Mouse (Mus musculus): ENCODE measurements around the gene Wdr11. TPM values are rescaled to one million over a fixed set of nuclear protein-coding genes. Genes with fewer than 3 reads are reported as not detected.
A peak's percentile ranks its signal among the peaks of the same experiment; 100 is the strongest.

Wdr11 gene
- polyA plus RNA-seq (2014; fragmentation: Nextera tagmentation; extraction: Ambion mirVana), result 34.1 and 49.5 TPM in 2 replicates

DNA sequence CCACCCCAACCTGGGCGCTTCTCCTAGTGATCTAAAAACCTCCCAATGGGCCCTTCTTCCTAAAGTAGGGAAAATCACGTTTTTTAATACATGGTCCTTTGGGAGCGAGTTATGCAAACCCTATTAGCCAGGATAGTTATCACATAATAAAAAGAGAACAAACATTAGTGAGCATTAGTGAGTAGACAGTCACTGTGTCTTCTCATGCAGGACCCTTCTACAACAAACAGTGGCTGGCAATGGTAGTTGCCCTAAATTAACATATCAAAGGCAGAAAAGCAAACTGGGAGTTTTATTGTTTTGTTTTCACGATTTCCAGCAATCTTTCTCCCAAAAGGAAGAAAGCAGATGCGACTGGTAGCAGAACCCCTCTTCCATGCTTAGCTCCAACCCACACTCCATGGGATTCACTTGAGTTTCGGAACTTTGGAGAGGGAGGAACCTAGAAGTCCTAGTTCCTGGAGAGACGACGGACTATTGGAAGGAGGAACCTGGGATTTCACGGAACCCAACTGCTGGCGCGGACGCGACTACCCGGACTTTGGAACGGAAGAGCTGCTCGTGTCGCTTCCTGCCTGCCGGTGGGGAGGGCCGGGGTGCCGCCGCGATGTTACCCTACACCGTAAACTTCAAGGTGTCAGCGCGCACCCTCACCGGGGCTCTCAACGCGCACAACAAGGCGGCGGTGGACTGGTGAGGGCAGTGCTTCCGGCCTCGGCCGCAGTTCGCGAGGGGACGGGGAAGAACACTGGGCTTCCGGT is at the start of gene Wdr11:
Wdr11 (plus strand) TSS at position 493 of the 761 bp plus-strand sequence.
- Histone ChIP-seq H3K9me3 (ENCODE audit: control insufficient read depth, low read length) (no peaks in the 10 kb centered on the region), H3K27me3 (ENCODE audit: control insufficient read depth, insufficient read depth, low read length) (no peaks in the 10 kb centered on the region), H3K27ac (ENCODE audit: low read depth, low read length) (peak within 1 kb of the TSS; percentile 92), H3K36me3 (ENCODE audit: control insufficient read depth, insufficient read depth, low read length) (peaks cover 3% of the 10 kb centered on the region; the same call in 1 of the 2 replicates), H3K9ac (ENCODE audit: low read depth, low read length) (peak within 1 kb of the TSS; percentile 75), H3K4me1 (ENCODE audit: control insufficient read depth, insufficient read depth, low read length) (peaks cover 3% of the 10 kb centered on the region; the same call in 1 of the 2 replicates), H3K4me2 (replicated peaks; ENCODE audit: low read depth, low read length) (peak within 1 kb of the TSS; percentile 59), H3K4me3 (ENCODE audit: low read length) (peak within 1 kb of the TSS; percentile 60)
- ATAC-seq (ENCODE audit: low FRiP score, low TSS enrichment), result peak; percentile 94
- 2% methylated on average over 37 of the region's 37 CpGs for WGBS

DNA sequence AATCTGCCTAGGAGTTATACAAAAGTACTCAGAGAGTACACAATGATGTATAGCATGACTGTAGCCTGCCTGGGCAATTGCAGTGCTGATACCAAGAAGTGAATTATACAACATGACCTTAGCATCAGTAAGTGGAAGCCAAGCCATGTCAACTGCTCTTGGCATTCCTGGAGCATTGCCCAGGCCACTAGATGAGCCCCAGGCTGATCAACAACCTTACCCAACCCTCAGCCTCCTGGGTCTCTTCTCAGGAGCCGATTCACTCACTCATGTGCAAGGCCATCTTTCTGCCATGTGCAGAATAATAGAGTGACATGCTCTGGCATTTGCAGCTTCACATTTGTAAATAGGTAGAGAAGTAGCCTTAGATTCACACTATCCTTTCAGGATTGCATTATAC is 24.1 kb upstream of the Wdr11 start:
- 86% methylated on average over 1 of the region's 1 CpGs for WGBS
- Histone ChIP-seq H3K4me1 (ENCODE audit: control insufficient read depth, insufficient read depth, low read length) (no peaks in the 10 kb centered on the region), H3K9ac (ENCODE audit: low read depth, low read length) (no peak overlapping the region), H3K9me3 (ENCODE audit: control insufficient read depth, low read length) (no peaks in the 10 kb centered on the region), H3K4me3 (ENCODE audit: low read length) (no peak overlapping the region), H3K27ac (ENCODE audit: low read depth, low read length) (no peak overlapping the region), H3K4me2 (replicated peaks; ENCODE audit: low read depth, low read length) (no peak overlapping the region), H3K36me3 (ENCODE audit: control insufficient read depth, insufficient read depth, low read length) (no peaks in the 10 kb centered on the region), H3K27me3 (ENCODE audit: control insufficient read depth, insufficient read depth, low read length) (no peaks in the 10 kb centered on the region)
- ATAC-seq (ENCODE audit: low FRiP score, low TSS enrichment), result no peak

DNA sequence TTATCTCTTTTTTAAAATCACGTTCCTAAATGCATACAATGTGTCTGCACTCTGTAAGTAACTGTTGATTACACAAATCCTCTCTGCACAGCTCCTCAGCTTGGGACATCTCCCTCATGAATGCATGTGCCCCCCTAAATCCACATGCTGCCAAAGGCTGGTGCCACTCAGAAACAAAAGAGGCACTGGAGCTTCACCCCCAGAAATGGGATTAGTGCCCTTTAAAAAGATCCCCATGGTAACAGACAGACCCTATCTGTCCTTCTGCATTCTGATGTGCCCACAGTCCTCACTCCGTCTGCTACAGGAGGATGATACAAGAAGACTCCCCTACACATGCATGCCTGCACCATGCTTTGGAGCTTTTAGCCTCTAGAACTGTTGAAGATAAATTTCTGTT is 23.3 kb upstream of the Wdr11 start:
- no peak for ATAC-seq (ENCODE audit: low FRiP score, low TSS enrichment)
- no peaks in the 10 kb centered on the region for H3K27me3 ChIP-seq (ENCODE audit: control insufficient read depth, insufficient read depth, low read length)
- 77% methylated on average over 2 of the region's 2 CpGs for WGBS
- H3K9me3 ChIP-seq (ENCODE audit: control insufficient read depth, low read length), result no peaks in the 10 kb centered on the region
- no peak overlapping the region for H3K27ac ChIP-seq (ENCODE audit: low read depth, low read length)
- no peaks in the 10 kb centered on the region for H3K36me3 ChIP-seq (ENCODE audit: control insufficient read depth, insufficient read depth, low read length)
- no peak overlapping the region for H3K9ac ChIP-seq (ENCODE audit: low read depth, low read length)
- H3K4me2 ChIP-seq (replicated peaks; ENCODE audit: low read depth, low read length), result no peak overlapping the region
- H3K4me1 ChIP-seq (ENCODE audit: control insufficient read depth, insufficient read depth, low read length), result no peaks in the 10 kb centered on the region
- no peak overlapping the region for H3K4me3 ChIP-seq (ENCODE audit: low read length)

DNA sequence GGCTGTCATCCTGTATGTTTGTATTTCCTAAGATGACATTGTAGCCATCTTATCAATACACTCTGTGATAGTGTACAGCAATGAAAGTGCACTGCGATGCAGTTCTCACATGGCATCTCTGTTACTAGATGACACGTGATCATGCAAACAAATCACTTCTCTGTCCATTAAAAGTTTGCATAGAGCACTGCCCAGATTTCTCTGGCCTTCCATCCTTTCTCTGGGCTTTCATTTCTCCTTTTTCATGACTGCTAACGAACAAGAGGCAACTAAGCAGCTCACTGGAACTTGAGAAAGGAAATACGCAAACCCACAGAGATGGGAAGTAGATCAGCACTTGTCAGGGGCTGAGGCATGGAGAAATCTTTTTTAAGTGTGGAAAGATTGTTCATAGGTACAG is 17.2 kb upstream of the Wdr11 start:
- Histone ChIP-seq H3K9me3 (ENCODE audit: control insufficient read depth, low read length) (no peaks in the 10 kb centered on the region), H3K9ac (ENCODE audit: low read depth, low read length) (no peak overlapping the region), H3K27me3 (ENCODE audit: control insufficient read depth, insufficient read depth, low read length) (no peaks in the 10 kb centered on the region; the same call in 1 of the 2 replicates), H3K4me2 (replicated peaks; ENCODE audit: low read depth, low read length) (no peak overlapping the region), H3K36me3 (ENCODE audit: control insufficient read depth, insufficient read depth, low read length) (no peaks in the 10 kb centered on the region), H3K27ac (ENCODE audit: low read depth, low read length) (no peak overlapping the region), H3K4me1 (ENCODE audit: control insufficient read depth, insufficient read depth, low read length) (no peaks in the 10 kb centered on the region), H3K4me3 (ENCODE audit: low read length) (no peak overlapping the region)
- 70% methylated on average over 4 of the region's 4 CpGs for WGBS
- no peak for ATAC-seq (ENCODE audit: low FRiP score, low TSS enrichment)

DNA sequence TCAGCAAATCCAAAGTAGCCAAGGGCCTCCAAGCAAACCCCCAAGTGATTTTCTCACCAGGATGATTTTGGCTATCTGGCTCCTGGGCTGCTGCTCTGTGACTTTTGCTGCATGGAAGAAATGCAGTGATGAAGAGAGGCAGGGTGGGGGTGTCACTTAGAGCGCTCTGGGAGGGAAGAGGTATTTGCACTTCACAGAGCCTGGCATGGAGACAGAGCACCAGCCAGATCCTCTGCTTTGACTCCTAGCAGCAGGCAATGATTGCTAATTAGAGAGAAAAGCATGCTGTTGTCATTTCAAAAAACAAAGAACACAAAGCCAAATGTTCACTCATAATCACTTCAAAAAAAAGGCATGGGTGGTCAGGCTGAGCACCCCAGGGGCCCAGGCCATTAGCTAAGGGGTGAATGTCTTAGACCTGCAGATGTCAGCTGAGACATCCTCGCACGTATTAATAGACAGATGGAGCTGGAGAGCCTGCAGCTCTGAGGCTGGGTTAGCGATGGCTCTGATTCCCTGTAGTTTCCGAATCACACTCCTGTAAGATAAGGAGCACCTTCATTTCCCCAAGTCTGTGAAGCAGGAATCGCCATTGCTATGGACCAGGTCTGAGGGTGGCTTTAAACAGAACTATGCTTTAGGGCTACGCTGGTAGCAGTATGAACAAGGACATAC is 16.4 kb upstream of the Wdr11 start:
- WGBS, result 16% methylated on average over 7 of the region's 7 CpGs

DNA sequence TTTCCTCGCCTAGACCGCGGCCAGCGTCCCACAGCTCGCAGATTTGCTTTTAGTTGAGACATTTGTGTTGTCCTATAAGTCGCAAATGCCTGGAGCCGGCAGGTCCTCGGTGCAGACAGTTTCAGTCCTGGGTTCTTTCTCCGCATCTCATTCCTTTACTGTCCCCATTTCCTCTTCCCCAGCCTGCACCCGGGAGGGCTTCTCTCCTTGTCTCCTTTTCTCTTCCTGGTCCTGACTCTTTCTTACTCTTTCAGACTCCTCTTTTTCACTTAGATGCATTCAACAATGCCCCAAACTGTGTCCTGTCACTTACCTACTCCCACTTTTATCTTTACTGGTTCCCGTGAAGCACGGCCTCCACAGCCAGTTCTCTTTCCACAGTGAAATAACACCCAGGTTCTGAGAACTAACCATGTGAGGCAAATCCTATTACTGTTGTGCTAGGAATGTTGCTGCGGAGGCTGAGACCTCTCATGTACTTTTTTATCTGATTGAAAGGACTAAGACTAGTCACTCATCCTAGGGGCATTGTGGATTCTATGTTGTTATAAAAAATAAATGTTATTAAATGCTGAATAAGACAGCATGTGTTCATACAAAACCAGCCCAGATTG is 576 bp downstream of the Wdr11 start:
- WGBS, result under 1% methylated on average over 13 of the region's 13 CpGs
- ATAC-seq (ENCODE audit: low FRiP score, low TSS enrichment), result no peak; the same call in 1 of the 2 replicates
- H3K4me1 ChIP-seq (ENCODE audit: control insufficient read depth, insufficient read depth, low read length), result peaks cover 3% of the 10 kb centered on the region; the same call in 1 of the 2 replicates

More for the DNA sequence above, 16.4 kb upstream of the Wdr11 start:
- Histone ChIP-seq H3K4me3 (ENCODE audit: low read length) (no peak overlapping the region), H3K27me3 (ENCODE audit: control insufficient read depth, insufficient read depth, low read length) (no peaks in the 10 kb centered on the region; the same call in 1 of the 2 replicates), H3K27ac (ENCODE audit: low read depth, low read length) (no peak overlapping the region), H3K36me3 (ENCODE audit: control insufficient read depth, insufficient read depth, low read length) (no peaks in the 10 kb centered on the region), H3K4me2 (replicated peaks; ENCODE audit: low read depth, low read length) (no peak overlapping the region), H3K4me1 (ENCODE audit: control insufficient read depth, insufficient read depth, low read length) (no peaks in the 10 kb centered on the region), H3K9me3 (ENCODE audit: control insufficient read depth, low read length) (no peaks in the 10 kb centered on the region), H3K9ac (ENCODE audit: low read depth, low read length) (no peak overlapping the region)
- no peak for ATAC-seq (ENCODE audit: low FRiP score, low TSS enrichment)

DNA sequence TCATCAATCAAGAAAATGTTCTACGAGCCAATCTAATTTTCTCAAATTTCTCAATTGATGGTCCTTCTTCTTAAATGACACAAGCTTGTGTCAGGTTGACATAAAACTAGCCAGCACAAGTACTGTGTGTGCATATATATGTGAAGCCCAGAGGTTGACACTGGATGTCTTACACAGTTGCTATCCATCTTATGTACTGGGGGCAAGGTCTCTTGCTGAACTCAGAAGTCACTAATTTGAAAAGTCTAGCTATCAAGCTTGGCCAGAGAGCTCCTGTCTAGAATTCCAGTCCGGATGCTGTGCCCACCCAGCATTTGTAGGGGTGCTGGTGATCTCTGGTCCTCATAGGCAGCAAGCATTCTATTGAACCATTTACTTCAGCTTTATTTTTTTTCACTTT is 5.5 kb downstream of the Wdr11 start:
- 94% methylated on average over 2 of the region's 2 CpGs for WGBS
- no peak for ATAC-seq (ENCODE audit: low FRiP score, low TSS enrichment)
- H3K4me3 ChIP-seq (ENCODE audit: low read length), result no peak overlapping the region
- no peaks in the 10 kb centered on the region for H3K9me3 ChIP-seq (ENCODE audit: control insufficient read depth, low read length)
- no peak overlapping the region for H3K27ac ChIP-seq (ENCODE audit: low read depth, low read length)
- H3K36me3 ChIP-seq (ENCODE audit: control insufficient read depth, insufficient read depth, low read length), result peaks cover 42% of the 10 kb centered on the region
- no peaks in the 10 kb centered on the region for H3K4me1 ChIP-seq (ENCODE audit: control insufficient read depth, insufficient read depth, low read length)
- H3K4me2 ChIP-seq (replicated peaks; ENCODE audit: low read depth, low read length), result no peak overlapping the region
- H3K27me3 ChIP-seq (ENCODE audit: control insufficient read depth, insufficient read depth, low read length), result no peaks in the 10 kb centered on the region
- H3K9ac ChIP-seq (ENCODE audit: low read depth, low read length), result no peak overlapping the region

More for the DNA sequence above, 576 bp downstream of the Wdr11 start:
- H3K27me3 ChIP-seq (ENCODE audit: control insufficient read depth, insufficient read depth, low read length), result no peaks in the 10 kb centered on the region
- H3K27ac ChIP-seq (ENCODE audit: low read depth, low read length), result peak overlapping the region; percentile 92
- peaks cover 7% of the 10 kb centered on the region for H3K36me3 ChIP-seq (ENCODE audit: control insufficient read depth, insufficient read depth, low read length)
- H3K4me2 ChIP-seq (replicated peaks; ENCODE audit: low read depth, low read length), result peak overlapping the region; percentile 59
- H3K9me3 ChIP-seq (ENCODE audit: control insufficient read depth, low read length), result no peaks in the 10 kb centered on the region
- H3K4me3 ChIP-seq (ENCODE audit: low read length), result peak overlapping the region; percentile 60
- H3K9ac ChIP-seq (ENCODE audit: low read depth, low read length), result peak overlapping the region; percentile 75

DNA sequence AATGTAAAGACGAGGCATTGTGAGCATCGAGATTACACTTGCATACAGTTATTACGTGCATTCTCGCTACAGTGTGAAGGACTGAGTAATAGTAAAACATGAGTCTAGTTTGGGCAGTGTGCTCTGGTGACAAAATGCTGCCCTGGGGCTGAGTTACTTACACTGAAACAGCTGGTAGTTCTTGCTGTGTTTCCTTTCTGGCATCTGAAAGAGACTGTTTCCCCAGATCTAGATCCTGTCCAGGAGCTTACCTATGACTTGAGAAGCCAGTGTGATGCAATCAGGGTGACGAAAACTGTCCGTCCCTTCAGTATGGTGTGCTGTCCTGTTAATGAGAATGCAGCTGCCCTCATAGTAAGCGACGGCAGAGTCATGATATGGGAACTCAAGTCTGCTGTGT is 14.6 kb downstream of the Wdr11 start:
- Histone ChIP-seq H3K27ac (ENCODE audit: low read depth, low read length) (no peak overlapping the region), H3K9me3 (ENCODE audit: control insufficient read depth, low read length) (no peaks in the 10 kb centered on the region), H3K9ac (ENCODE audit: low read depth, low read length) (no peak overlapping the region), H3K4me1 (ENCODE audit: control insufficient read depth, insufficient read depth, low read length) (no peaks in the 10 kb centered on the region), H3K27me3 (ENCODE audit: control insufficient read depth, insufficient read depth, low read length) (no peaks in the 10 kb centered on the region), H3K36me3 (ENCODE audit: control insufficient read depth, insufficient read depth, low read length) (peaks cover 93% of the 10 kb centered on the region), H3K4me3 (ENCODE audit: low read length) (no peak overlapping the region), H3K4me2 (replicated peaks; ENCODE audit: low read depth, low read length) (no peak overlapping the region)
- ATAC-seq (ENCODE audit: low FRiP score, low TSS enrichment), result no peak
- 95% methylated on average over 8 of the region's 8 CpGs for WGBS

DNA sequence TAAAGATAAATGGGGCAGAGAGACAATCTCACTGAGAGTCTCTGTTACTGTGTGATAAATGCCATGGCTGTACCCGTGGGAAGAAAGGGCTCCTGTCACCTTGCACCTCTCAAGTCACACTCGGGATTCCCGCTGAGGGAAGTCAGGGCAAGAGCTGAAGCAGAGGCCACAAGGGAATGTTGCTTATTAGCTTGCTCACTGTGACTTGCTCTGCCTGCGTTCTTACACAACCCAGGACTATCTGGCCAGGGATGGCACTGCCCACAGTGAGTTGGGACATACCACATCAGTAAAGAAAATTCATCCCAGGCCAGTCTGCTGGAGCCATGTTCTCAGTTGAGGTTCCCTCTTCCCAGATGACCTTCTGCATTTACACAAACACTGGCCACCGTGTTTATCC is 29.5 kb downstream of the Wdr11 start:
- Histone ChIP-seq H3K4me3 (ENCODE audit: low read length) (no peak overlapping the region), H3K27ac (ENCODE audit: low read depth, low read length) (no peak overlapping the region), H3K9me3 (ENCODE audit: control insufficient read depth, low read length) (no peaks in the 10 kb centered on the region), H3K4me2 (replicated peaks; ENCODE audit: low read depth, low read length) (no peak overlapping the region), H3K36me3 (ENCODE audit: control insufficient read depth, insufficient read depth, low read length) (peaks cover 78% of the 10 kb centered on the region), H3K27me3 (ENCODE audit: control insufficient read depth, insufficient read depth, low read length) (no peaks in the 10 kb centered on the region), H3K4me1 (ENCODE audit: control insufficient read depth, insufficient read depth, low read length) (no peaks in the 10 kb centered on the region), H3K9ac (ENCODE audit: low read depth, low read length) (no peak overlapping the region)
- 91% methylated on average over 5 of the region's 5 CpGs for WGBS
- ATAC-seq (ENCODE audit: low FRiP score, low TSS enrichment), result no peak
